Mouse (Mus musculus) liver, embryonic 14.5 days (tissue): Measurements from ENCODE around the gene Vwa3a.

Experiments
- CTCF ChIP-seq: IDR thresholded peaks from 2 replicates; pipeline ENCODE4 v1.5.1; 2016; ENCODE audit warnings: antibody characterized with exemption, low read depth, control low read depth
- EP300 ChIP-seq: IDR thresholded peaks from 2 replicates; pipeline ENCODE4 v1.6.1; 2016; ENCODE audit warnings: antibody characterized with exemption, low read depth

DNA sequence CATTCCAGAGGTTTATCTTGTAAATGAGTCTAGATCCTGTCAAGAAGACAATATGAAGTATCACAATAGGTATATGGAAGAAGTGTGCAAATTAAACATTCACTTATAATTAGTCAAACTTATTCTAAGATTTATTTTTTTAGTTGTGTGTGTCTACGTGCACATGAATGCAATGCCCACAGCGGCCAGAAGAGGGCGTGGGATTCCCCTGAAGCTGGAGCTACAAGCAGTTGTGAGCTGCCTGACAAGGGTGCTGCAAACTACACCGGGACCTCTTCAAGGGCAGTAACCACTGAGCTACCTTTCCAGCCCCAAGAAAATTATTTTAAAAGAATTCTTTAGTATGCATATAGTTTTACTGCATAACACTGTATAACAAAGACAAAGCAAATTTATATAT, 48.5 kb upstream of the Vwa3a start:
- TF ChIP-seq CTCF (peak; percentile 73), EP300 (no peak)
